Mouse (Mus musculus) CD4-positive helper T cell, adult 2 months (primary cell): Measurements from ENCODE around the gene Gm5796.
"Not testable (repeated sequence)": the region's sequence is repeated elsewhere in the genome, so short reads cannot be mapped to it uniquely, and the experiment has no call there.

Experiments used
- DNase-seq: peaks from one replicate; pipeline ENCODE4 v3.0.0-alpha.2; 2012; ENCODE audit warnings: low read depth, missing footprints, low spot score

The Gm5796 gene

DNA sequence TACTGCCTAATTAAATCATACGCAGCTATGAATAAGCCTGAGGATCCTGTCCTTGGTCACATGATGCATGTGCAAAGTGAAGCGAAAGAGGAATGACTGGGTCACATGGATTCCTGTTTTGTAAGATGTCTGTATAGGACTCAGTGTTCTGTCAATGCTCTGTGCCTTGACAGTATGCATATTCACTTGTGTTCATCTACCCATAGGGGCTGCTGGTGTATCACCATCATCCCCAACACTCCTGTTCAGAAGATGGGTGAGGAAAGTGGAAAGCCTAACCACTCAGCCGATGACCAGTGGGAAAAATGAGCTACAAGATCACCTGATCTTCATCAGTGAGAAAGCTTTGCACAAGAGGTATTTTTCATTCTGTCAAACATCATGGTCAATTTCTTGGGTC is at the start of gene Gm5796:
Gene Gm5796, plus strand, starts transcription at position 301 of the 400 bp plus-strand sequence.
- not testable (repeated sequence) for DNase-seq

DNA sequence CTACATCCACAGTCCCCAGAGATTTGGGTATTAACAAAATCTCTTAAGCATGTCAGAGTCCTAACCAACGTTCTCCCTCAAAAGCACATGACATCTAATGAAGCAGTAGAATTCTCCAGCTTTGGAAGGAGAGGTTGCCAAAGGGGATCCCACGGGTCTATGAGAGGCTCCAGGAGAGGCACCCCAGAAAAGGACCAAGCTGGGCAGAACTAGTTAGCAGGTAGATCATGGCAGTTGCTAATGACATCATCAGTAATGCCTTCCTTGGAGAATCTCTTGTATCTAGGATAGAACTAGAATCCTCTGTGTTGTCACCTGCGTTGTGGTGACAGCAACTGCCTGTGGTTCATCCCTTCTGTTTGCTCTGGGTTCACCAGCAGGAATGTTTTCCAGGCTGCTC is 25.6 kb upstream of the Gm5796 start, which contains the start of gene Gm3099:
Gene Gm3099, plus strand, starts transcription at position 301 of the 400 bp plus-strand sequence.
- not testable (repeated sequence) for DNase-seq

GRCm38 (mm10) chr14:4083820-4084219 is 60.1 kb downstream of the Gm5796 start, which contains the start of gene Gm3115:
Gene Gm3115, plus strand, starts transcription at chr14:4084120.
- DNase-seq = not testable (repeated sequence)
